Mouse (Mus musculus) ES-E14 (cell line): ENCODE data around the gene Rap1gap2. TPM values are rescaled to one million over a fixed set of nuclear protein-coding genes. Genes with fewer than 3 reads are reported as not detected.

ENCODE experiments used
- DNase-seq: peaks from one replicate; pipeline ENCODE4 v3.0.0-alpha.2; 2013; ENCODE audit warnings: low read depth, low spot score
- H3K27ac ChIP-seq: 2 replicates; pipeline ENCODE4 v1.5.1; 2012; ENCODE audit warnings: low read depth, mild to moderate bottlenecking, low read length, moderate library complexity, mixed read lengths; ENCODE audit not compliant: poor library complexity, insufficient read depth, severe bottlenecking
- H3K36me3 ChIP-seq: 2 replicates; pipeline ENCODE4 v1.6.1; 2012; ENCODE audit warnings: mild to moderate bottlenecking, low read length, moderate library complexity, mixed read lengths; ENCODE audit not compliant: control insufficient read depth, poor library complexity, insufficient read depth, severe bottlenecking
- H3K4me1 ChIP-seq, 2 experiments: fragments of 150-350 bp in 1 of 2; sonication (generic) in 1 of 2; 2 replicates each; pipeline ENCODE4 v1.6.1; 2012; ENCODE audit warnings: low read length in 2 of 2, mild to moderate bottlenecking in 1 of 2, mixed read lengths in 1 of 2; ENCODE audit not compliant: control insufficient read depth in 2 of 2, insufficient read depth in 2 of 2, poor library complexity in 1 of 2
- H3K4me3 ChIP-seq, 2 experiments: fragments of 150-350 bp in 1 of 2; sonication (generic) in 1 of 2; 2 replicates each; pipeline ENCODE4 v1.5.1; 2012; ENCODE audit warnings: low read length in 2 of 2, low read depth in 1 of 2, mild to moderate bottlenecking in 1 of 2, mixed read lengths in 1 of 2; ENCODE audit not compliant: insufficient read depth in 1 of 2, poor library complexity in 1 of 2, severe bottlenecking in 1 of 2
- H3K9ac ChIP-seq: 2 replicates; pipeline ENCODE4 v1.6.1; 2012; ENCODE audit warnings: low read depth, mild to moderate bottlenecking, low read length, mixed read lengths; ENCODE audit not compliant: poor library complexity, insufficient read depth, severe bottlenecking
- H3K9me3 ChIP-seq: fragments of 150-350 bp; sonication (generic); 2 replicates; pipeline ENCODE4 v1.6.1; 2012; ENCODE audit warnings: low read depth, mild to moderate bottlenecking, low read length; ENCODE audit not compliant: control insufficient read depth, insufficient read depth
- CHD2 ChIP-seq: IDR thresholded peaks from 2 replicates; pipeline ENCODE4 v1.6.1; 2014; ENCODE audit warnings: mild to moderate bottlenecking, low read depth, low read length, inconsistent platforms
- HCFC1 ChIP-seq: IDR thresholded peaks from 2 replicates; pipeline ENCODE4 v1.6.1; 2012; ENCODE audit warnings: low read length, inconsistent platforms, borderline replicate concordance; ENCODE audit not compliant: insufficient read depth
- MAFK ChIP-seq: IDR thresholded peaks from 2 replicates; pipeline ENCODE4 v1.6.1; 2014; ENCODE audit warnings: mild to moderate bottlenecking, low read depth, low read length, inconsistent platforms; ENCODE audit not compliant: insufficient read depth
- ZC3H11A ChIP-seq: IDR thresholded peaks from 2 replicates; pipeline ENCODE4 v1.6.1; 2012; ENCODE audit warnings: low read depth, mild to moderate bottlenecking, inconsistent platforms, low read length, borderline replicate concordance
- ZNF384 ChIP-seq: IDR thresholded peaks from 2 replicates; pipeline ENCODE4 v1.6.1; 2012; ENCODE audit warnings: low read depth, low read length, inconsistent platforms
- in situ Hi-C, 2 experiments: fragments of 600-800 bp; cut with MboI; formaldehyde crosslinking; loops; one replicate each; pipeline ENCODE4 v1.15.1; 2025; ENCODE audit warnings: low sequenced_read_pairs in 2 of 2, inconsistent platforms in 1 of 2; ENCODE audit not compliant: unreplicated experiment in 2 of 2
- total RNA-seq: library from RNA; depleted of rRNA; stranded (reverse); fragments of 300-350 nt; gene quantifications from 2 replicates; pipeline ENCODE4 v1.2.3, GENCODE M21; 2012

Gene Rap1gap2
- total RNA-seq, 1 experiment, result 2.7 TPM

DNA sequence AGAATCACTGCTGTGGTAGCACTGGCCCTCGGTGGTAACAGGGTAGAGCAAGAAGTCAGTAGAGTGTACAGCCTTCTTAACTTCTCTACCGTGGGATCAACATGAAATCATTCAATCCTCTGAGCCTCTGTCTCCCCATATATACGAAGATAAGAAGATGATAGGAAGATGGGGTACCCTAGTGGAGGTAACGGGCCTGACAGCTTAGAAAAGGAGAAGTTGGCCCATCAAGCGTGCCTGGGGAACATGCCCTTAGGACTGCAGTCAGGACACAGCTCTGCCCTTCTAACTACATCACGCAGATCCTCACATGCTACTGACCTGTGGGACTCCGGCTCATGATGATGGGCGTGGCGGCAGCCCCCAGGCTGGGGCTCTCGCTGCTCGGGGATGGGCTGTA, 218.8 kb downstream of the Rap1gap2 start:
- no peaks in the 10 kb centered on the region for H3K9me3 ChIP-seq
- no peak overlapping the region for H3K27ac ChIP-seq
- no peak for DNase-seq
- in situ Hi-C loops, result loop anchor here in 1 of 2 experiments (25.0 kb wide), 1 partner anchor 145 kb away; no protein-coding TSS in a partner anchor
- H3K4me1 ChIP-seq, result no peaks in the 10 kb centered on the region
- H3K9ac ChIP-seq, result no peak overlapping the region
- no peak overlapping the region for H3K4me3 ChIP-seq
- H3K36me3 ChIP-seq, result no peaks in the 10 kb centered on the region
- no peak for TF ChIP-seq ZC3H11A
- TF ChIP-seq MAFK, result no peak
- no peak for TF ChIP-seq HCFC1
- TF ChIP-seq ZNF384, result no peak
- TF ChIP-seq CHD2, result no peak

DNA sequence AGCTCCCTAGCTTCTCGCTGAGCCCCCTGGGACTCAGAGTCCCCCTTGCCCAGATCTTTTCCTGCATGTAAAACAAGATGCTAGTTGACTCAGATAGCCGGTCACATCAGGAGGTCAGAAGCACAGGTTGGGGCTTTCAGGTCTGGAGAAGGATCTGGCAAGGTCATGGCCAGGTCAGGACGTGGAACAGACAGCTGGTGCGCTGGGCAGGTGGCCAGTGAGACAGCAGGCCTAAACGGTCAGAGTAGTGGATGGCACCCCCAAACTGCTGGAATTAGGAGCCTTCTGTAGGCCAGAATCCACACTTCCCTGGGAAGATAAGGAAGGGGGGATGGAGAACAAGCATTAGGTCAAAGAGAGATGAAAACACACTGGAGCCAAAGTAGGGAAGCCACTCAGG, 223.5 kb downstream of the Rap1gap2 start:
- in situ Hi-C loops, result loop anchor here in 1 of 2 experiments (25.0 kb wide), 1 partner anchor 150 kb away; no protein-coding TSS in a partner anchor
- Histone ChIP-seq H3K27ac (no peak overlapping the region), H3K36me3 (no peaks in the 10 kb centered on the region), H3K4me3 (no peak overlapping the region), H3K9me3 (no peaks in the 10 kb centered on the region), H3K4me1 (no peaks in the 10 kb centered on the region), H3K9ac (no peak overlapping the region)
- no peak for DNase-seq
- TF ChIP-seq HCFC1 (no peak), ZC3H11A (no peak), CHD2 (no peak), MAFK (no peak), ZNF384 (no peak)

DNA sequence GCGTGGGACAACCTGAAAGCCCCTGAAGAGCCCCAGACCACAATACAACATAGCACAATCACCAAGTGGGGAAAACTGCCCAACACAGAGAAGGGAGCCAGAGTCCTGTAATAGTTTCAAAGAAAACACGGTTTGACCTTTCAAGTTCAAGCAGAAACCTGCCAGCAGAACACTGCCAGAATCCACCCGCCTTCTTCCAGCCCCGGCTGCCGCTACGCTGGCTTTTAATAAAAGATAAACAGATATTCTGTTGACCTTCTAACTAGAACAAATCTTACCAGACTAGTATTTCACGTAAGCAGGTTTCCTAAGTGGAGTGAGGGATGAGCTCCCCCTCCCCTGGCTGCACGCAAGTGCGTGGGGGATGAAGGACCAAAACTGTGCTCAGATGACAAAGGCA, 225.0 kb downstream of the Rap1gap2 start:
- no peak for DNase-seq
- Histone ChIP-seq H3K9ac (no peak overlapping the region), H3K36me3 (no peaks in the 10 kb centered on the region), H3K9me3 (no peaks in the 10 kb centered on the region), H3K27ac (no peak overlapping the region), H3K4me1 (no peaks in the 10 kb centered on the region), H3K4me3 (no peak overlapping the region)
- TF ChIP-seq ZC3H11A, result no peak
- no peak for TF ChIP-seq HCFC1
- no peak for TF ChIP-seq CHD2
- in situ Hi-C loops, result loop anchor here in 1 of 2 experiments (25.0 kb wide), 1 partner anchor 152 kb away; no protein-coding TSS in a partner anchor

DNA sequence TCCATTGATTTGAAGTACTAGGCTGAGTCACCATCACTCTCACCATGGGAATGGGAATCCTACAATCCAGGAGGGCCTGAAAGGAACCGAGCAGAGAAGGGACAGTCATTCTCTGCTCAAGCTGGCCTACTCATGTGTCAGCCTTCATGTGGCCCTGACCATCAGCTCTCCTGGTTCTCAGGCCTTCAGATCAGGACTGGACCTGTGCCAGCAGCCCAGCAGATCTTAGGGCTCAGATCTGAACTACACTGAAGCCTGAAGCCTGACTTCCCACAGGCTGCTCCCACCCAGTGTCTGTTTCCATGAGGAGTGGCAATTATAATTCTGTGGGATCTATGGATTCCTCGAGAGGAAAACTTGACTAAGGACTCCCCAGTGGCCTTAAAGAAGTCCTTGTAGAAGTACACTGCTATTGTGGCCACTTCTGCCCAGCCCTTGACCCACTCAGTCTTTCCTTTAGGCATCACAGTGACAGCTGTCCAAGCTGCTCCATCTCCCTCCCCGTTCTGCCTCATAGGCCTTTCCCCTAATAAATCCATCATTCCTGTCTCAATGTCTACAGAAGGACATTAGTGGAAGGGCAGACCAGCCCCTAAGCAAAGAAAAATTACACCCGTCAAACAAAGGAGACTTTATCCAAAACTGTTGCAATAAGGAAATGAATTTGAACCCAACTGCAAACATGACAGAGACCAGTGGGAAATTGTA, 231.4 kb downstream of the Rap1gap2 start:
- Histone ChIP-seq H3K9me3 (no peaks in the 10 kb centered on the region), H3K4me1 (no peaks in the 10 kb centered on the region), H3K27ac (no peak overlapping the region), H3K4me3 (no peak overlapping the region), H3K9ac (no peak overlapping the region), H3K36me3 (no peaks in the 10 kb centered on the region)
- in situ Hi-C loops, result loop anchor here in 1 of 2 experiments (25.0 kb wide), 1 partner anchor 158 kb away; no protein-coding TSS in a partner anchor
- TF ChIP-seq MAFK, result no peak
- no peak for TF ChIP-seq ZC3H11A
- no peak for TF ChIP-seq ZNF384
- TF ChIP-seq CHD2, result no peak
- TF ChIP-seq HCFC1, result no peak
- DNase-seq, result no peak
